Mouse (Mus musculus): ENCODE measurements around the gene Kcnab1.
A peak's percentile ranks its signal among the peaks of the same experiment; 100 is the strongest.
"Not testable (repeated sequence)": the region's sequence is repeated elsewhere in the genome, so short reads cannot be mapped to it uniquely, and the experiment has no call there.

Kcnab1 gene

GRCm38 (mm10) chr3:65365921-65366710 is 256.9 kb downstream of the Kcnab1 start:
- DNase-seq (ENCODE audit: low spot score in 2 of 2), result no peak

DNA sequence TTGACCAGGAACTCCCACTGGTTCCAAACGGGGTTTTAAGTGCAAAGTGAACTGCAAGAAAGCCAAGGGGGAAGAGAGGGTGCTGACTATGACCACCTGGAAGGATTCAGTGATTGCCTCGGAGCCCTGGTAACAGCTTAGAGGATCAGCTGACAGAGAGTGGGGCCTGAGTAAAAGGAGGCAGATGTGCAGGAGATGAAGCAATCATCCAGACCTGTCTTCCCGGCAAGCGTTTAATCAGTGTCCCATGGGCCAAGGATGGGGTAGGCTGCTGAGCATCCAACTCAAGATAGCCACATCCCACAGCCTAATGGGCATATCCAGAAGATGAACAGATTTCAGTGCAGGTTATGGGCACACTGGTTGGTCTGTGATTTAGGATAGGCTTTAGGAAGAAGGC is 258.8 kb downstream of the Kcnab1 start:
- DNase-seq (ENCODE audit: low spot score in 2 of 2), result no peak

- no peak for DNase-seq (ENCODE audit: low spot score in 2 of 2)
Observed at GRCm38 (mm10) chr3:65372552-65372951, 263.4 kb downstream of the Kcnab1 start.

GRCm38 (mm10) chr3:65373594-65374182 is 264.5 kb downstream of the Kcnab1 start:
- DNase-seq (ENCODE audit: low spot score in 2 of 2), result no peak

DNA sequence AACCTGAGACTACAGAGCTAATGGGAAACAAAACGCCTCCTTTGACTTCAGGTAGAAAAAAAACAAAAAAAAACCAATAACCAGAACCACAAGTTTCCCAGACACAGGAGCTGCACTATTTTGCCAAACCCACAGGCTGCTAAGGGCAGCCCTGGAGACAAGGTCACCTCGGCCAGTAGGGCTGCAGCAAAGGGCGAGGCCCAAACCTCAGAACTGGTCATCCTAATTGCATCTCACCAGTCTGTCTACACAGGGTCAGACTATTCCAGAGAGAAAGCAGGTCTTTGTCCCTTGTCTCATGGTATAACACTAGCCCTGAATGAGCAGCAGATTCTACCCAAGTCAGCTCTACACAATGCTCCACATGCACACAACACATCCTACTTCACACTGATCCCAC is 265.5 kb downstream of the Kcnab1 start:
- no peak for DNase-seq (ENCODE audit: low spot score in 2 of 2)

GRCm38 (mm10) chr3:65378724-65379123 is 269.5 kb downstream of the Kcnab1 start:
- DNase-seq (ENCODE audit: low spot score in 2 of 2), result no peak

- peak in 1 of 2 experiments; percentile 45 for DNase-seq (ENCODE audit: low spot score in 2 of 2)
Observed at GRCm38 (mm10) chr3:65379884-65380539, 270.8 kb downstream of the Kcnab1 start.

- no peak for DNase-seq (ENCODE audit: low spot score in 2 of 2)
Observed at GRCm38 (mm10) chr3:65381094-65381493, 271.9 kb downstream of the Kcnab1 start.

GRCm38 (mm10) chr3:65384431-65384830 is 275.2 kb downstream of the Kcnab1 start:
- no peak for DNase-seq (ENCODE audit: low spot score in 2 of 2)

DNA sequence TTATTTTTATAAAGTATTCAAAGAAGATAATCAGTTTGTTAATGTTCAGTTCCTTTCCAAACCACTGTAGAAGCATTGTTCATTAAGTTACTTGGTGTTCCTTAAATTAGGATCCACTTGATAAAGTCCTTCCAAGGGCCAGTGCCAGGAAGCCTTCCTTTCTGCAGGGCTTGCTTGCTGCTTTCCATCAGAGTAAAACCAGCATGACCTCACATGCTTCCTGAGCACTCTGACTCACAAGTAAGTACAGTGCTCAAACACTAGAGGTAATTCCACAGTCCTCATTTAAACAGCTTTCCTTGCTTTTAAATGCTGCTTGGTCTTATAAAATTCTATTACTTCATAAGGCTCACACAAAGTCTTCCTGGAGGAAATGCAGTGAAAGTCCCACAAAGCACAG is 276.6 kb downstream of the Kcnab1 start:
- DNase-seq (ENCODE audit: low spot score in 2 of 2), result no peak

GRCm38 (mm10) chr3:65391222-65391783 is 282.1 kb downstream of the Kcnab1 start:
- DNase-seq (ENCODE audit: low spot score in 2 of 2), result no peak

- DNase-seq (ENCODE audit: low spot score in 2 of 2), result no peak
Observed at GRCm38 (mm10) chr3:65391784-65392420, 282.7 kb downstream of the Kcnab1 start.

DNA sequence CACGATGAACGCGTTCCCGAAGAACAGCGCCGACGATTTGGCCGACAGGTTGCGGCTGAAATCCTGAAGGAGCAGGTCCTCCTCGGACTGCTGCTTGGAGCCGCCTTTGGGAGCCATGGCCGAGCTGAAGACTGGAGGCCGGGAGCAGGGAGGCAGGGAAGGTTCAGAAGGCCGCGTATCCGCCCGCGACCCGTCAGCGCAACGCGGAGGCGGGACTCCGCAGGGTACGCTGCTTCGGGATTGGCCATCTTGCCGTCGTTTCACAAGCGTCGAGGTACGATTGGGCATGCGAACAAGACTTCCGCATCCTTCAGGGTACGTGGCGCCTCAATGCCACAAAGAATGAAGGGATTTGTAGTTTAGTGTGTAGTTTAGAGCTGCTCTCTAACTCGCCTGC is 283.2 kb downstream of the Kcnab1 start, which contains the start of gene Ssr3:
TSS of gene Ssr3 (minus strand) at position 203 of the 397 bp plus-strand sequence.
- peak; percentile 95 to 97 for DNase-seq (ENCODE audit: low spot score in 2 of 2)

GRCm38 (mm10) chr3:65395111-65395510 is 285.9 kb downstream of the Kcnab1 start:
- DNase-seq (ENCODE audit: low spot score in 2 of 2), result not testable (repeated sequence)

DNA sequence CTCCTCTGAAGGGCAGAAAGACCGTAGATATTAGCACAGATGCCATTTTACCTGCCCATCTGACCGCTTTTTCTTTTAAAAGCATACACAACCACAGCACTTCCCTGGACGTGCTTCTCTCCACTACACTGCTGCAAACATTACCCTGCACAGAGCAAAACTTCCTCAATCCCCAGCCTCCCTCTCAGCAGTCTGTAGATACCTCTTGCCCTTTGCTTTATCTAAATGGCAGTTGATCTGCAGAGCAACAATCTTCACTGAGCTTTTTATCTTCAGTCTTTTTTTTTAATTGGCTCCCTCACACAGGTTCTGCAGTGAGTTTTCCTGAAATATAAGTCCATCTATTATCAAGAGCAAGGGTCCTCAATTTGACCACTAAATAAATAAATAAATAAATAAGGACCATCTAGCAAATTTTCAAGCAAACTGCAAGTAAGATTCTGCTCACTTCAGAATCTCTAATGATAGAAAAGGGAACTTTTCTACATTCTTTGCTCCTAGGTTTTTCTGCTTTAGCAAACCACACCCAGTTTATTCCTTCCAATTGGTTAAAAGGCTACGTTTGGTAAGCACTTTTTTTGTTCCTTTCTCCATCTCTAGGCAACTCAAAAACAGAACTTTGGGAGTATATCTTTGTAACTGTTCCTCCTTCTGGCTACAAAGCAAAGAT is 287.8 kb downstream of the Kcnab1 start:
- DNase-seq (ENCODE audit: low spot score in 2 of 2), result no peak

DNA sequence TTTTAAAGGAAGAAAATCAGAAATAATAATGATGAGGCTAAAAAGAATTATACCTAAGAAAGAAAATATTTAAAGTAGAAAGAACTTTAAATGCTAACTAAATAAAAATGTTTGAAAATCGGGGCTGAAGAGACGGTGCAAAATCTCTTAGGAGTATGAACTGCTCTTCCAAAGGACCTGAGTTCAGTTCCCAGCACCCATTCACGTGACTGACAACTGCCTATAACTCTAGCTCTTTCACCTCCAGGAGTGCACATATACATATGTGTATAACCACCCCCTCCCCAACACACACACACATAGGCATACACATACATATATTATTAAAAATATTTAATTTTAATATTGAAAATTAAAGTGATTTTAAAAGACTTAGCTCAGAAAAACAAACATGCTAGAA is 288.4 kb downstream of the Kcnab1 start:
- DNase-seq (ENCODE audit: low spot score in 2 of 2), result no peak

GRCm38 (mm10) chr3:65405781-65406180 is 296.6 kb downstream of the Kcnab1 start:
- DNase-seq (ENCODE audit: low spot score in 2 of 2), result peak in 1 of 2 experiments; percentile 4

DNA sequence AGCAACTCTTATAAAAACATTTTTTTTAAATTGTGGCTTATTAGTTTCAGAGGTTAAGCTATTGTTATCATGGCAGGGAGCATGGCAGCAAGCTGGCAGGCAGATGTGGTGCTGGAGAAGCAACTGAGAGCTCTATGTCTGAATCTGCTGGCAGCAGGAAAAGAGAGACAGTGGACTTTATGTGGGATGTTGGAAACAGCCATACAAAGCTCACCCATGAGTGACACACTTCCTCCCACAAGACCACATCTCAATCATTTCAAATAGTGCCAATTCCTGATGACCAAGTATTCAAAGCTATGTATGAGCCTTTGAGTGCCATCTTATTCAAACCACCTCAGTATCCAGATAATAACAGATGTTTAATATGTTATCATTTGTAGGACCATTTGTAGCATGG is 298.7 kb downstream of the Kcnab1 start:
- no peak for DNase-seq (ENCODE audit: low spot score in 2 of 2)

DNA sequence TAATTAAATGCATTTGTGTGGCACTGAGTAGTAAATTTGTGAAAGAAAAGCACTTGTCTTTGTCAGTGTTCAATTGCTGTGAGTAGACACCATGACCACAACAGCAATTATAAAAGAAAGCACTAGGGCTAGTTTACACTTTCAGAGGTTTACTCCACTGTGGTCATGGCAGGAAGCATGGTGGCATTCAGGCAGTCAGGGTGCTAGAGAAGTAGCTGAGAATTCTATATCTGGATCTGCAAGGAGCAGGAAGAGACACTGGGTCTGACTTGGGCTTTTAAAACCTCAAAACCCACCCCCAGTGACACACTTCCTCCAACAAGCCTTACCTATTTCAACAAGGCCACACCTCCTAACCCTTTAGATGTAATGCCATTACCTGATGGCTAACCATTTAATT is 307.4 kb downstream of the Kcnab1 start:
- DNase-seq (ENCODE audit: low spot score in 2 of 2), result no peak

- DNase-seq (ENCODE audit: low spot score in 2 of 2), result no peak
Observed at GRCm38 (mm10) chr3:65417913-65418594, 308.9 kb downstream of the Kcnab1 start.

DNA sequence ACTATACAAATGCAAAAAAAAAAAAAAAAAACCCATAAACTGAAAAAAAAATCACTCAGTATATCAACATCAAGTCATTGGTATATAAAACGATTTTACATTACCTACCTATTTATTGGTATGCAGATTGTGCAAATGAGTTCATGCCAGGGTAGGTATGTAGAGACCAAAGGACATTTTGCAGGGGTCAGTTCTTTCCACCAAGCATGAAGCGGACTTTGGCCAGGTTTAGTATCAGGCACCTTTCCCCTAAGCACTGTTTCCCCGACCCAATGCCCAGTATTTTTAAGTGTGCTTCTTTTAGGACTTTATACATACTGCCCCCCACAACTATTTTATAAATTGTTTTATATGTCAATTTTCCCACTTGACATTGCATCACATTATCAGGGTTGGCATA is 310.5 kb downstream of the Kcnab1 start:
- DNase-seq (ENCODE audit: low spot score in 2 of 2), result no peak

All from cerebellum, postnatal 4 days (tissue).